Mouse (Mus musculus) testis, adult 2 months (tissue): ENCODE measurements around the gene Nkx2-5.

Experiments used
- CTCF ChIP-seq: fragments of 200-500 bp; IDR thresholded peaks from 2 replicates; pipeline ENCODE4 v1.5.1; 2012; ENCODE audit warnings: low read depth, mild to moderate bottlenecking, inconsistent platforms, low read length, moderate library complexity; ENCODE audit not compliant: control insufficient read depth, insufficient read depth, insufficient replicate concordance
- POLR2A ChIP-seq: fragments of 200-500 bp; IDR thresholded peaks from 2 replicates; pipeline ENCODE4 v1.6.1; 2012; ENCODE audit warnings: low read depth, mild to moderate bottlenecking, inconsistent platforms, low read length, moderate library complexity; ENCODE audit not compliant: control insufficient read depth

DNA sequence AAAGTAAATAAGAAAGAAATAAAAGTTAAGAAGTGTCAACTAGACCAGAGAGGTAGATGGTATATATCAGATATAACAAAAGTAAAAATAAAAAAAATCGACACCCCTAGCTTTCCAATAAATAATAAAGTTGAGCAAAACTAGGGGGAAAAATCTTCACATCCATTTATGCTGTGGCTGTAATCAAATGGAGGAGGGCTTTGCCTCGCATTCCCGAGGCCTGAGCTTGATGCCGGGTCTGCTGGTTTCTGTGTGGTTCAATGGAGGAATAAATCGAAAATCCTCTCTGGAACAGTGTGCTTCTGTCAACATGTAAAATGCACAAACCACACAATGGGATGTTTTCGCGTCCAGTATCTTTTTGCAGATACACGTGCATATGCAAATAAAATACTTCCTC is 1.6 kb upstream of the Nkx2-5 start:
- no peak for TF ChIP-seq CTCF
- no peak for TF ChIP-seq POLR2A
